Mouse (Mus musculus): ENCODE data around the gene Ccr2. TPM values are rescaled to one million over a fixed set of nuclear protein-coding genes. Genes with fewer than 3 reads are reported as not detected.
"Not testable (repeated sequence)": the region's sequence is repeated elsewhere in the genome, so short reads cannot be mapped to it uniquely, and the experiment has no call there.

Ccr2 gene
- total RNA-seq, 2 experiments from 2014 or later, result 0.17 to 0.30 TPM

DNA sequence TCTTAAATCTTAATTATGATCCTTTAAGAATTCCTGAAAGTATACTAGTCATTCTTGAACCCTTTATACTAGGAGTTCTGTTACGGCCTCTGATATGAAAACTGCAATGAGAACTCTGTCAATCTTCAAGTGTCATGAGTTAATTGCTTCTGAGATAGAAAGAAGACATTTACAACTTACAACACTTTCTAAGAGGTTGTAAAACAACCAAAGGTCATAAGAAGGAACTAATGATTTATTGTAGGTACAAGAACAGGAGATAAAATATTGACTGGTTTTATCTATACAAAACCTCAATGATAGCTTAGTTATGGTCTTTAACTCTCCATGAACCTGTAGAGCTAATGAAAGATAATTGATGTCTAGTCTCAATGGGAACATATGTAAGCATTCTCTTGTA is 12.0 kb downstream of the Ccr2 start:
- no peak for DNase-seq (ENCODE audit: low spot score in 2 of 2)

DNA sequence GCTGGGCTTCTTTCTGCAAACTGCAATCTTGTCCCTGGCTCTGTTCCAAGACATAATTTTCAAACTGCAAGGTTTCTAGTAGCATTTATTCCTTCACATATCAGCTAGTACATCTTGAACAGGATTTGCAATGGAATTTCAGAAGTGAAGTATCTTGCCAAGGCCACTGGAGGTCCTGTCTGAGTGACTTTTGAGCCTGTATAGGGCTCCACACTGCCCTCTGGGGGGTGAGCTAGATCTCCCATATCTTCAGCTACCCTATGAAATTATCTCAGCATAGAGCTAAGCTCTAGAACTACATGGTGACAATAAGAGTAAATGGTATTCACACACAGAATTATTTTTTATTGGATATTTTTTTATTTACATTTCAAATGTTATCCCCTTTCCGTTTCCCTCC is 16.7 kb downstream of the Ccr2 start:
- no peak for DNase-seq (ENCODE audit: low spot score in 2 of 2)

DNA sequence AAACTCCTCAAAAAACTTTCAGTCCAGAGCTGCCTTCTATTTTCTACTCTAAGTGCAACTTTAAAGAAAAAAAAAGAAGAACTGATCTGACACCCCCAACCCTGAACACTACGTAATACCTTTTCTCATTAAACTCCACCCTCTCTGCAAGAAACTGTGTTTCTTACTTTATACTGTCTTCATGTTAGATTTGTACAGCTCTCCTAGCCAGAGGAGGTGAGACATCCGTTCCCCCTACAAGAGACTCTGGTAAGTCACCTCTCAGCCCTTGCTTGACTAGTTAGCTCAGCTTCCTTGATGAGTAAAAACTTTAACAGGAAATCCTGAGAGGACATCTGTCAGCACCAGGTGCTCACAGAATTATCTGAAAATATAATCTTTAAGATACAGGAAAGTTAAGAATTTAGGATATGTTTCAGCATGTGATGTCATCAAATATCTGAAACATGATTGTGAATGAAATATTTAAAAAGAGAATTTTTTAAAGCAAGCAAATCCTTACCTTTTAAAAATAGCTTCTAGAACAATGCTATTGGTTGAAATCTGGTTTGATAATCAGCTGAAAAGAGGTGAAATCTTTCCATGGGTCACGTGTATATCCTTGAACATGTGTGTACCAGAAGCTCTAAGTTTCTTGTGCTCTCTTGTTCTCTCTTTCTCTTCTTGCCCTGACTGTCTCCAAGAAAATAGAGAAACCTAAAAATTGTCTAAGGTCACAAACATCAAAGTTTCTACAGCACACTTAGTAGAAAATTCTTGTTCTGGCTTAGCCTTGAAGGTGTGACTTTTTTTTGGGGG is 19.8 kb downstream of the Ccr2 start, which contains the start of gene Ccr5:
Ccr5 (plus strand) TSS at position 157 of the 798 bp plus-strand sequence.
- no peak for DNase-seq (ENCODE audit: low spot score in 2 of 2)

DNA sequence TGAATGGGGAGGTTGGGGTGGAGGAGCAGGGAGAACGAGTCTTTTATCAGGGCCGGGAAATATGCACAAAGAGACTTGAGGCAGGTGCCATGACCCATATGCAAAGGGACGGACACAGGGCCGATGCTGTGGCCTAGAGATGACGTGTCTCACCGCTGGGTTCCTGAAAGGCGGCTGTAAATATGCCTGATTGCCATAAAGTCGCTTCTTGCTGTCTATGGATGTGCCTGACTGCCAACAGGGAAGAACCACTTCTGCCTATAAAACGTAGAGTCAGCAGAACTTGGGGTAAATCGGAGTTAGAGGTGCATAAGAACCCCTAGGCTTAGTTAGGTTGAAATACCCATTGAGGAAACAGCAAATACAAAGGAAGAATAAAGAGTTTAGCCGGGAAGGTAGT is 23.8 kb downstream of the Ccr2 start:
- no peak for DNase-seq (ENCODE audit: low spot score in 2 of 2)

DNA sequence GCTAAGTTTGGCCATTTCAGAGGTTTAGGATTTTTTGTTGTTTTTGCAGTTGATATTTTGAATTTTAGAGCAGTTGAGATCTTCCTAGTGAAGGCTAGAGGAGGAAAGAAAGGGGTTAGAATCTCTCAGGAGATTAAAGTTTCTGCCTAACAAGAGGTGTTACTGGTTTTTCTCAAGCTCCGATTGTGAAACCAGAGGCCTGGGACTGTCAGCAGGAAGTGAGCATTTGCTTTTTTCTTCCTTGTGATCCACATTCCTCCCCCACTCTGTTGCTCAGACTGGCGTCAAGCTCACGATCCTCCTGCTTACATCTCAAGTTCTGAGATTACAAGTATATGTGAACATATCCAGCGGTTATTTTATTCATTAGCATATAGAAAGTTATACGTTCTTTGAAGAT is 24.6 kb downstream of the Ccr2 start:
- no peak for DNase-seq (ENCODE audit: low spot score in 2 of 2)

DNA sequence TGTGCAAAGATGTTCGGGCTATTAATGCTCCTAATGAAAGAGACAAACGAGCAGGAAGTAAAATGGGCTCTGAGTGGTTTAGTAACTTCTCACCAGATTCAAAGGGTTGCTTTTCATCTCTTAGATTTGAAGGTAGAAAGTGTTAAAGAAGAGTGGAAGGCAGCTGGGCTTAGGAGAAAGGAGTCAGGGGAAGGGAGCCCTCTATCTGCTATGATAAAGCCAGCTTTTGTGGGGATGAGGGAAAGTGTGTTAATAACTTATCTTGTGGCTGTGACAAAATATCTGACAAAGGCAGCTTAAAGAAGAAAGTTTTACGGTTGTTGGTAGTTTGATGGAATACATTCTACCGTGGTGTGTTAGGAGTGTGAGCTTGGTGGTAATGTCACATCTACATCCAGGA is 25.7 kb downstream of the Ccr2 start:
- DNase-seq (ENCODE audit: low spot score in 2 of 2), result no peak

DNA sequence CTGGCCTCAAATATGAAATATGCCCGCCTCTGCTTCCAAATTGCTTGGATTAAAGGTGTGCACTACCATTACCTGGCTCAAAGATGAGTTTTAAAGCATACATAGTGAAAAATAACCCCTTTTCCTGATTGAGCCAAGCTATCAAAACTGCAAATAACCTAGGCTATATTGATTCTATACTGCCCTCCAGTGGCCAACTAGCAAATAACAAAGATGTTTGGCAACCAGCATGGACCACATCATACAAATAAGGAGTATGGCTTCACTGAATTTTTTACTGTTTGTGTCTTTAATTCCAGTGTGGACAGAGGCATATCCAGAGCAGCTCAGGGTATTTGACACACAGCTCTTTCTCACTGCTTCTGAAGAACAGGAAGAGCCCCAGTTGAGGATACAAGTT is 26.6 kb downstream of the Ccr2 start:
- peak; percentile 14 to 78 for DNase-seq (ENCODE audit: low spot score in 2 of 2)

DNA sequence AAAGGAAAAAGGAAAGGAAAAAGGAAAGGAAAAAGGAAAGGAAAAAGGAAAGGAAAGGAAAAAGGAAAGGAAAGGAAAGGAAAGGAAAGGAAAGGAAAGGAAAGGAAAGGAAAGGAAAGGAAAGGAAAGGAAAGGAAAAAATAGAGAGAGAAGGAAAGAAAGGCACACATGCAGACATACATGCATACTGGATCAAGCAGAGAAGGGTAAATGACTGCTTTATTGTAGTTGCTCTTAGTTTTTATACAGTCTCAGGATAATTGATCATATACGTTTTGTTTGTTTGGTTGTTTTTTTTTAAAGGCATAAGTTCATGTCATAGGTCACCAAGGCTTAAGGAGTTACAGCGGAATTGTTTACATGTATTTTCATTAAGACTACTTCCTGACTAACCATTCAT is 31.1 kb downstream of the Ccr2 start:
- DNase-seq (ENCODE audit: low spot score in 2 of 2), result not testable (repeated sequence)

DNA sequence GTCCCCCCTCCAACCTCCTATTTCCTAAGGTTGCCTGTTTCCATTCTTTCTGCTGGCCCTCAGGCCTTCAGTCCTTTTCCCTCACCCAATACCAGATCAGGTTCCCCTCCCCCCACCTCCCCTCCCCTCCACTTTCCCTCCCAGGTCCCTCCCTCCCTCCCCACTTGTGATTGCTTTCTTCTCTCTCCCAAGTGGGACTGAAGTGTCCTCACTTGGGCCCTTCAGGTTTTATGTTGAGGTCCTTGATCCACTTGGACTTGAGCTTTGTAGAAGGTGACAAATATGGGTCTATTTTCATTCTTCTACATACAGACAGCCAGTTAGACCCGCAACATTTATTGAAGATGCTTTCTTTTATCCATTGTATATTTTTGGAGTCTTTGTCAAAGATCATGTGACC is 33.2 kb downstream of the Ccr2 start:
- DNase-seq (ENCODE audit: low spot score in 2 of 2), result not testable (repeated sequence)

DNA sequence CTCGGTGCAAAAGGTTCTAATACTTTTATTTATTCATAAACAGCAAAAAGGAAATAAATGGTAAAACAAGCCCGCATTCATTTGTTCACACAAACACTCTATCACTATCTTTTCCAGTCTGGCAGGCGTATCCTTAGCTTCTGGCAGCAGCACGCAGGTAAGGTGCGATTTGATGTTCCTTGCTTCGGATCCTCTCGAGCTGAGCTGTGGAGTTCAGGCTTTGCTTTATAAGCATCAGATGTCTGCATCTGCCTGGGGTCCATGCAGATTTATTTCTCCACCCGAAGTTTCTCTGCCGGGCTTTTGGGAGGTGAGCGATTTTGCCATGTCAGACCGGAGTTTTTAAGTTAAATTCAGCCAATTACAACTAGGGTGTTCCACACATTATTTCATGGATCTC is 35.9 kb downstream of the Ccr2 start:
- no peak for DNase-seq (ENCODE audit: low spot score in 2 of 2)

DNA sequence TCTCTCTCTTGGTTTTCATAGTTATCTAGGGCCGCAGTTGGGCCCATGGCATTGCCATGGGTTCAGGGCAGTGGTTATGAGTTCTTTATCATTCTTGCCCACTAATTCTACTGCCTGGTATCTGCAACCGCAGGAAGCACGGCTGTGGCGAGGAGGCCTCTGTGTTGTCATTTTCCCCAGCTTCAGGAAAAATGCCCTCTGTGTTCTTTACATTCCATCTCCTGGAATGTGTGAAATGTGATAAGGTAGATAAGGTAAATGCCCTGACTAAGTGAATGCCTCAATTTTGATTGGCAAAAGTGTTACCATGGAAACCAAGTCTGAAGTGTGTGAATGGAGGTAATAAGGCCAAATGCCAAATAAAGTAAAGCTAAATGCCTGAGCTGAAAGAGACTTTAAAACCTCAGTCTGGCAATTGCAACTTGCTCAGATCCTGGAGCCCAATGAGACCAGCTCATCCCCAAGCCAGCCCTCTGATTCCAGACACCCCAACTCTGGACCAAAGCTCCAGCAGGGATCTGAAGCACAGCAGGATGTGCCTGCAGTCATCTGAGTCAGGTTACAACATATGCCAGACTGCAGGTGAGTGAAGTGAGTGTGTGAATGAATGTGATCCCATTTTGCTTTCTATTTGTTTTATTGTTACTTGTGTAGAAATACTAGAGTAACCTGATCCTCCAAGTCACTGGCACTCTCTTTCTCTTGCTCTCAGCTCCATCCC is 36.5 kb downstream of the Ccr2 start:
- no peak for DNase-seq (ENCODE audit: low spot score in 2 of 2)

DNA sequence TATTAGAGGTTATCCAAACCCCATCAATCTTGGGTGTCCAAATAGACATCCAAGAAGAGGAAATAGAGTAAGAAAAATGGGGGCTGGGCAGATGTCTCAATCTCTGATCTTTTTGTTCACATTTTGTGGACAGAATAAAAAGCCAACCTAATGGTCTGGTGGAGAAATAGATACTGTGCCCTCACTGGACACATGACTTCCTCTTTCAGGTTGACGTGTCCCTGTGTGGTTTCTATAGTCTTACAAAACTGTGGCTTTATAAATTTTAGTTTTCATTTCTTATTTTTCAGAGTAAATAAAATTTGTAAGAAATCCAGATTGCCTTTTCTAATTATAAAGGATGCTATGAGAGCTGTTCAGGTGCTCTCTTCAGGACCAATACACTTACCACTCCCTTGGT is 41.9 kb downstream of the Ccr2 start:
- no peak for DNase-seq (ENCODE audit: low spot score in 2 of 2)

DNA sequence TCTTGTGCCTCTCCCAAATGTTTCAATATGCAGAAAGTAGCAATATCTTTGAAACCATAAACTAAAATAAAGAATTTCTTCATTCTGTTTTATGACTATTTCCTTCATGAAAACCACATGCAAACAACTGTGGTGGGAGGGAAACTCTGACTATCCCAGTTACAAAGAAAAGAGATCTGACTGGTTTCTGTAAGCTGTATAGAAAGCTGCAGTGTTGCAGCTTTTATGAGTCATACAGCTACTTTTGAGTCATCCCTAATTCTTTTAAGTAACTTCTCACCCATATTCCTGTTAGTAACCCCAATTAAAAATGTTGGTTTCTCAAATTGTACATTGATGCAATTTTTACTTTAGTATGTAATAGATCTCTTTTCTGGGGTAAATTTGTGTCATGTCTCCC is 44.6 kb downstream of the Ccr2 start:
- DNase-seq (ENCODE audit: low spot score in 2 of 2), result no peak

Other genes with a start within 250 kb of the Ccr2 start
- not detected for gene Xcr1, start 239.9 kb upstream of the Ccr2 start, total RNA-seq (2021)
- gene Ccr1, start 133.3 kb upstream of the Ccr2 start, total RNA-seq (2021), result under 1 TPM; 0.57 to 0.62 TPM
- not detected for gene Ccr1l1, start 123.5 kb upstream of the Ccr2 start, total RNA-seq (2021)
- gene Ccr3, start 80.0 kb upstream of the Ccr2 start, total RNA-seq (2021), result not detected
- 10 to 100 TPM in 1 of 2 experiments, 1 to 10 TPM in 1; 8.0 to 11.3 TPM for gene Ccr5, start 19.6 kb downstream of the Ccr2 start, total RNA-seq (2021)
- 10 to 100 TPM; 14.7 to 17.8 TPM for gene 2010315B03Rik, start 210.7 kb downstream of the Ccr2 start, total RNA-seq (2021)